Comparison of ENCODE assay signal across 25 mouse cellular contexts in the genomic region with DNA sequence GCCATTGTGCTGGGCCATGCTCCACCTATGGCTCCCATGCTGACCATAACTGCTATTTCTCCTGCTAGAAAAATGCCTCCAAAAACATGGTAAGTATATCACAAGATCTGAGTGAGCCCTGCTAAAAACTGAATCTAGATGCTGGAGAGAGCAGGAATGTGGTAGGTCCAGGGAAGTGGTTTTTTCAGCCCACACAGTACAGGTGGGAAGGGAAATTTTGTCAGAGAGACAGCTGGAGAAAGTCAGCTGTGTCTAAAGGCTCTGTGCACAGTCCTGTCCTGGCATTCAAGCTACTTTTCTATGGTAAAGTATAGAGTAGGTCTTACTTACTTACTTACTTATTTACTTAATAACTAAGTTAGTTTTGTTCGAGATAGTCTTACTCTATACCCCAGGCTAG.
"Had no signal": no experiment of that assay in that cellular context is flagged by ENCODE, and none has a peak within 500 bp of the region (broad histone marks: within the 10 kb centered on the region; RNA-seq: fewer than 3 reads in every experiment).

No protein-coding gene starts in this region.

- H3K27me3 ChIP-seq: embryonic facial prominence, embryonic 12.5 days; embryonic facial prominence, embryonic 15.5 days; forebrain, embryonic 12.5 days; forebrain, embryonic 13.5 days; forebrain, embryonic 15.5 days had no signal

- H3K4me2 ChIP-seq: embryonic facial prominence, embryonic 12.5 days; embryonic facial prominence, embryonic 13.5 days; embryonic facial prominence, embryonic 15.5 days; forebrain, embryonic 12.5 days; forebrain, embryonic 13.5 days; forebrain, embryonic 15.5 days had no signal

- H3K4me3 ChIP-seq: embryonic facial prominence, embryonic 10.5 days; embryonic facial prominence, embryonic 12.5 days; embryonic facial prominence, embryonic 13.5 days; embryonic facial prominence, embryonic 15.5 days; erythroblast, embryonic 14.5 days; forebrain, embryonic 10.5 days; forebrain, embryonic 12.5 days; forebrain, embryonic 13.5 days; forebrain, embryonic 15.5 days; gastrocnemius, adult 2 months; heart, adult 2 months had no signal

- H3K36me3 ChIP-seq: embryonic facial prominence, embryonic 10.5 days; embryonic facial prominence, embryonic 12.5 days; embryonic facial prominence, embryonic 13.5 days; embryonic facial prominence, embryonic 15.5 days; forebrain, embryonic 10.5 days; forebrain, embryonic 12.5 days; forebrain, embryonic 15.5 days had no signal

- DNase-seq: cerebellum, adult 8-10 months; cerebellum, adult 9-10 months; cerebellum, adult 9-11 months; cerebellum, postnatal 14 days; cerebellum, postnatal 25 days; cerebellum, postnatal 36 days; embryo, embryonic 11 days; forebrain, postnatal 0 days; gastrocnemius, adult 2 months; gastrocnemius, postnatal 10 days; gastrocnemius, postnatal 14 days; gastrocnemius, postnatal 25 days; gastrocnemius, postnatal 36 days; heart, adult 11 months; heart, adult 18-20 months; heart, adult 2 months had no signal
